8 mouse cellular contexts compared by ENCODE assay signal in the genomic region with DNA sequence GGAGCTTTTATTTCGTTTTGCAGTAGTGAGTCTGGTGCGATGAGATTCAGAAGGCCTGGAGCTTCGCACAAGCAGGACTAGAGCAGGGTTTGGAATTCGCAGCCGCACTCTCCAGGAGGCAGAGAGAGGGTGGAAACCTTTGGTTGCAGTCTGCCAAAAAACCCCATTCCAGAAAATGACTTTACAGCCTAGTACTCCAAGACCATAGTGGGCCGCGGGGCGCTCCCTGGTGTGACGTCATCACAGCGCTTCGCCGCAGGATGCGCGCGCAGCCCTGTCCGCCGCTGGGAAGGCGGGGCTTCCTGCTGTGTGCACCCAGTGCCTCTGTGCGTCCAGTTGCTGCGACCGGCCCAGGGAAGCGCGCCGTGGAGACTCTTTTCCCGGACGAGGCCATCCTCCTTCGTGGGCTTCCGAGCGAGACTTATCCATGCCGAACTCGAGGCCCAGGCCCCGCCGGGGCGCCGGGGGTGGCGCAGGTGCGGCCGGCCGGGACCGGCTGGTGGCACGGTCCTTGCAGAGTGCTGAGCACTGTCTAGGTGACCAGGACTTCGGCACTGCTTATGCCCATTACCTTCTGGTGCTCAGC. TPM values are rescaled to one million over a fixed set of nuclear protein-coding genes. Genes with fewer than 3 reads are reported as not detected.
DNase-seq lines count a peak whose midpoint lies in the region; ATAC-seq lines count a peak whose summit lies in the region.

Gene Prmt9, plus strand, starts transcription at position 277 of the 586 bp plus-strand sequence.

- H3K9ac ChIP-seq in forebrain, embryonic 11.5 days (ENCODE audit: low read length) = peak within 1 kb of the TSS; percentile 92
- H3K9ac ChIP-seq in heart, embryonic 16.5 days (ENCODE audit: low read length) = peak within 1 kb of the TSS; percentile 94
- H3K9ac ChIP-seq in liver, embryonic 15.5 days = peak within 1 kb of the TSS; percentile 92
- peak within 1 kb of the TSS; percentile 92 for H3K9ac ChIP-seq in neural tube, embryonic 12.5 days

- no peaks in the 10 kb centered on the region for H3K9me3 ChIP-seq in forebrain, embryonic 11.5 days (ENCODE audit: control insufficient read depth, low read length)
- H3K9me3 ChIP-seq in heart, embryonic 16.5 days (replicated peaks; ENCODE audit: control insufficient read depth, low read length) = peaks cover 3% of the 10 kb centered on the region; the same call in 1 of the 2 replicates
- H3K9me3 ChIP-seq in liver, embryonic 15.5 days (replicated peaks) = no peaks in the 10 kb centered on the region
- no peaks in the 10 kb centered on the region for H3K9me3 ChIP-seq in neural tube, embryonic 12.5 days

- 4% methylated on average over 42 of the region's 42 CpGs for WGBS in forebrain, embryonic 11.5 days
- WGBS in heart, embryonic 16.5 days = 4% methylated on average over 42 of the region's 42 CpGs
- 4% methylated on average over 42 of the region's 42 CpGs for WGBS in liver, embryonic 15.5 days (ENCODE audit: insufficient replicate concordance)
- WGBS in neural tube, embryonic 12.5 days = 3% methylated on average over 42 of the region's 42 CpGs

- H3K4me1 ChIP-seq in forebrain, embryonic 11.5 days (replicated peaks; ENCODE audit: control insufficient read depth, insufficient read depth, low read length) = no peaks in the 10 kb centered on the region
- no peaks in the 10 kb centered on the region for H3K4me1 ChIP-seq in heart, embryonic 16.5 days (ENCODE audit: control insufficient read depth, insufficient read depth, low read length)
- H3K4me1 ChIP-seq in liver, embryonic 15.5 days (replicated peaks) = peaks cover 24% of the 10 kb centered on the region
- H3K4me1 ChIP-seq in neural tube, embryonic 12.5 days = peaks cover 8% of the 10 kb centered on the region; the same call in 1 of the 2 replicates

- peak within 1 kb of the TSS; percentile 66; the same call in 1 of the 2 replicates for H3K27ac ChIP-seq in forebrain, embryonic 11.5 days (ENCODE audit: low read depth, low read length)
- peak within 1 kb of the TSS; percentile 85 for H3K27ac ChIP-seq in heart, embryonic 16.5 days (ENCODE audit: low read length)
- peak within 1 kb of the TSS; percentile 83 for H3K27ac ChIP-seq in liver, embryonic 15.5 days (replicated peaks)
- 0 out of 2 replicates have a peak within 1 kb of the TSS, but pooled peaks have one; percentile 32 for H3K27ac ChIP-seq in neural tube, embryonic 12.5 days

- no peaks in the 10 kb centered on the region; the same call in 1 of the 2 replicates for H3K36me3 ChIP-seq in forebrain, embryonic 11.5 days (ENCODE audit: control insufficient read depth, insufficient read depth, low read length)
- H3K36me3 ChIP-seq in heart, embryonic 16.5 days (ENCODE audit: control insufficient read depth, insufficient read depth) = peaks cover 20% of the 10 kb centered on the region
- H3K36me3 ChIP-seq in liver, embryonic 15.5 days (replicated peaks) = peaks cover 28% of the 10 kb centered on the region
- H3K36me3 ChIP-seq in neural tube, embryonic 12.5 days = peaks cover 26% of the 10 kb centered on the region

- peak within 1 kb of the TSS; percentile 56 for H3K4me2 ChIP-seq in forebrain, embryonic 11.5 days (ENCODE audit: low read depth, low read length, severe bottlenecking)
- H3K4me2 ChIP-seq in heart, embryonic 16.5 days (ENCODE audit: low read depth, low read length) = peak within 1 kb of the TSS; percentile 93
- peak within 1 kb of the TSS; percentile 85 for H3K4me2 ChIP-seq in liver, embryonic 15.5 days
- peak within 1 kb of the TSS; percentile 78 for H3K4me2 ChIP-seq in neural tube, embryonic 12.5 days (replicated peaks)

- H3K4me3 ChIP-seq in forebrain, embryonic 11.5 days (ENCODE audit: low read depth, low read length) = peak within 1 kb of the TSS; percentile 77
- peak within 1 kb of the TSS; percentile 84 for H3K4me3 ChIP-seq in heart, embryonic 16.5 days (ENCODE audit: low read length)
- peak within 1 kb of the TSS; percentile 88 for H3K4me3 ChIP-seq in liver, embryonic 15.5 days (replicated peaks)
- H3K4me3 ChIP-seq in neural tube, embryonic 12.5 days = peak within 1 kb of the TSS; percentile 76

- peak; percentile 88 to 90 for DNase-seq in CD8-positive naive resting alpha-beta T cell, adult 2 months (ENCODE audit: low read depth in 2 of 2, low spot score in 2 of 2)
- DNase-seq in c-Kit-positive CD71-negative TER-119-negative erythroid progenitor cells, embryonic 14.5 days (ENCODE audit: low read depth) = peak; percentile 73
- DNase-seq in forebrain, embryonic 11.5 days (ENCODE audit: low spot score) = peak; percentile 94
- peak; percentile 93 to 96 for DNase-seq in kidney, postnatal 36 days
- peak; percentile 78 for DNase-seq in telencephalon, adult 2 months (ENCODE audit: low read depth, low spot score)

- H3K27me3 ChIP-seq in forebrain, embryonic 11.5 days (ENCODE audit: control insufficient read depth, insufficient read depth, low read length) = no peaks in the 10 kb centered on the region
- no peaks in the 10 kb centered on the region for H3K27me3 ChIP-seq in heart, embryonic 16.5 days (ENCODE audit: control insufficient read depth, insufficient read depth, low read length)
- H3K27me3 ChIP-seq in liver, embryonic 15.5 days = no peaks in the 10 kb centered on the region
- H3K27me3 ChIP-seq in neural tube, embryonic 12.5 days (replicated peaks) = no peaks in the 10 kb centered on the region

- peak; percentile 96 for ATAC-seq in forebrain, embryonic 11.5 days (replicated peaks; ENCODE audit: low FRiP score)
- peak; percentile 97 for ATAC-seq in heart, embryonic 16.5 days (replicated peaks; ENCODE audit: extremely low read depth, insufficient read depth, low FRiP score)
- ATAC-seq in liver, embryonic 15.5 days (ENCODE audit: insufficient read depth) = peak; percentile 91
- peak; percentile 96 for ATAC-seq in neural tube, embryonic 12.5 days (ENCODE audit: low FRiP score, low read depth)

RNA-seq across cellular contexts. Expression of gene Prmt9, which starts in this region (rescaled TPM):
- polyA plus RNA-seq in forebrain, embryonic 11.5 days (2014; fragmentation: Nextera tagmentation; extraction: Ambion mirVana) = 18.5 and 20.1 TPM in 2 replicates
- 15.3 and 15.7 TPM in 2 replicates for polyA plus RNA-seq in heart, embryonic 16.5 days (2015; fragmentation: Nextera tagmentation; extraction: Ambion mirVana)
- polyA plus RNA-seq in liver, embryonic 15.5 days (2015; fragmentation: Nextera tagmentation; extraction: Ambion mirVana) = 7.6 and 8.0 TPM in 2 replicates
- polyA plus RNA-seq in neural tube, embryonic 12.5 days (2016; fragmentation: Nextera tagmentation; extraction: Ambion mirVana) = 23.0 and 23.7 TPM in 2 replicates

Comparison
In these comparisons a context has a peak if more than half of its experiments do, and no peak if none do; other contexts are left out.
1. Peak in every context shown above with its lines: DNase-seq, ATAC-seq, H3K4me3 ChIP-seq and H3K27ac ChIP-seq.
2. H3K27ac ChIP-seq: peak in every context shown above with its lines; median percentile 85 in heart, embryonic 16.5 days; 83 in liver, embryonic 15.5 days; 66 in forebrain, embryonic 11.5 days; 32 in neural tube, embryonic 12.5 days.